Mouse (Mus musculus) cerebellum, adult 11 months (tissue): ENCODE measurements around the gene Kcnj2.

Experiments
- DNase-seq: peaks from one replicate; pipeline ENCODE4 v3.0.0; 2022

Gene Kcnj2

GRCm38 (mm10) chr11:111065635-111066298 lies at the start of gene Kcnj2:
TSS of gene Kcnj2 (plus strand) at chr11:111066164.
- peak; percentile 38 for DNase-seq

DNA sequence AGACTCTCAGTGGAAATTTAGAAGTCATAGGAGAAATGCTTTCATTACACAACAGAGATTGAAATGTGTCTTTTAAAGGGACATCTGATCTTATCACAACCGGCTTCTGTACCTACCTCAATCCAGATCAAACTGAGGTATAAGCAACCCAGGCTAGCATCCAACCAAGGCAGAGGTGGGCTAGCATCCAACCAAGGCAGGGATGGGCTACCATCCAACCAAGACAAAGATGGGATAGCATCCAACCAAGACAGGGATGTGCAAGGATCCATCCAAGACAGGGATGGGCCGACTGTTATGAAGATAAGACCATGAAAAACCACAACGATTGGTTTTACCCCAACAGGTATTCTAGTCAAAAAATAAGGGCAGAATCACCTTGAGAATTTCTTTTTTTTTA lies 49.8 kb upstream of the Kcnj2 start:
- no peak for DNase-seq

GRCm38 (mm10) chr11:111020211-111020610 lies 45.8 kb upstream of the Kcnj2 start:
- DNase-seq, result no peak

- no peak for DNase-seq
Observed at GRCm38 (mm10) chr11:111022681-111023281, 43.2 kb upstream of the Kcnj2 start.

DNA sequence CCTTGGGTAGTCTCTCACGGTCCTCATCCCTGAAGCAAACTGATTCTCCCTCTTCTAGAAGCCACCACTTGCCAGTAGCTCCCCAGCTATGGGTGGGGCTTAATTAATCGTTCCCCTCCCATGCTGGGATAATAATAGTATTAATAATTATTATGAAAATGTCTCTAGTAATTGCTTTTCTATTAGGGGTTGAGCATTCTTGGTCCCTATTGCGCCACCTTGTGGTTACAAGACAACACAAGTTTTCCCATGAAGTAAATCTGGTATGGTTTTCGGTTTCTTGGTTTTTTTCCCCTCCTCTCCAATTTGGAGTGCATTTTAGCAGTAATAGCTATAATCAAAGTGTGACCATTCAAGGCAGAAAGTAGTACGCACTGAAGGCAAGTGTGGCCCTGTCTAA lies 23.8 kb upstream of the Kcnj2 start:
- no peak for DNase-seq

GRCm38 (mm10) chr11:111043298-111043697 lies 22.7 kb upstream of the Kcnj2 start:
- DNase-seq, result no peak

DNA sequence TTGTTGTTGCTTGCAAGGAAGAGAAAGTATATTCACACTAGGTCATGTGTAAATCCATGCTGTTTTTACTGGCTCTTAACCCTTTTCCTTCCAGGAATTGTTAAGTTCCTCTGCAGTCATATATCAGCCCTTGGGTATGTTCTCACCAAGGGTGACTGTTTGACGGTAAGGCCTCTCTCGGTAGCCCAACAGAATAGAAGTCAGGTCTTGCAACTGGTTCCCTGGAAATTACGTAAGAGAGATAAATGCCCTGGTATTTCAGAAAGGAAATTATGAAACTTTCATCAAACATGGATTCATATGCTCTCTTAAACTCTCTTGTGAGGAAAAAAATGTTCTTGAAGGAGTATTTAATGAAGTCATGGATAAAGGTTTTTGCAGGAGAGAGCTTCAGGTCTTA lies 11.7 kb upstream of the Kcnj2 start:
- DNase-seq, result no peak

DNA sequence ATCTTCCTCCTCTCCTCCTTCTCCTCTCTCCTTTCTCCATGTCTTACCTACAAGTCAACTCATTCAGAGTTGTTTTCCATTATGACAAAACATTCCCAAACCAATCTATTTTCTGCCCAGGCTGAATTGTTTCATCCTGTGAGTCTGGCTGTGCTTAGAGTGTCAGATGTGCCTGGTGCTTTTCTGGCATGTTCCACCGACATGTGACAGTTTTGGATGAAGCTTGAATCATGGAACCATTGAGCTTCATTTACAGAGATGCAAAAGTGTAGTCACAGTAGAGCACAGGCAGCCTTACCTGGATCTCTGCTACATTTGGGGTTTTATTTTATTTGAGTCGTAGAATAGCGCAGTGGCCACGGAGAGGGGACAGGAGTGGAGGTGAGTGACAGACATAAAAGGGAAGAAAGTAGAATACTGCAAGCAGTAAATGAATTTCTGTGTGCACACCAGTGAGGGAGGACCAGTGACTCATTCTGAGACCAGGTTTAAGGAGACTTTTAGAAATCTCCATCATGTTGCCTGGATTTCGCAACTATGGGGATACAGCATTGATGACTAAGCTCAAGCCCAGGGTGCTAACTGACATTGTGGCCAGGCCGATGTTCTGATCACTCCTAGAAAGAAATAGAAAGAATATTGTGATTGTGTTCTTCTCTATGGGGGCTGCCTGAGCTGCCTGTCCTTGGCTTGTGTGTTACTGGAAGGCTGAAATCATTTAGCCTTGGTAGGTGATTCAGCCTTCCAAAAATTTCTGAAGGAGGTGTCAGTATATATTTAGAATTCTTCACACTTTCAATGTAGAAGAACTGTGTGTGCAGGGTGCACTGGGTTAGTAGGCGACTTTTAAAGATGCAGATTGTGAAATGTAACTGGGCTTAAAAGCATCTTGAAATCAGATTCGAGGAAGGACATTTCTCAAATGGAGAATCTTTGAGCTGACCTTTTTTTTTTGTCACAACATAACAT lies 10.8 kb upstream of the Kcnj2 start:
- DNase-seq, result no peak

DNA sequence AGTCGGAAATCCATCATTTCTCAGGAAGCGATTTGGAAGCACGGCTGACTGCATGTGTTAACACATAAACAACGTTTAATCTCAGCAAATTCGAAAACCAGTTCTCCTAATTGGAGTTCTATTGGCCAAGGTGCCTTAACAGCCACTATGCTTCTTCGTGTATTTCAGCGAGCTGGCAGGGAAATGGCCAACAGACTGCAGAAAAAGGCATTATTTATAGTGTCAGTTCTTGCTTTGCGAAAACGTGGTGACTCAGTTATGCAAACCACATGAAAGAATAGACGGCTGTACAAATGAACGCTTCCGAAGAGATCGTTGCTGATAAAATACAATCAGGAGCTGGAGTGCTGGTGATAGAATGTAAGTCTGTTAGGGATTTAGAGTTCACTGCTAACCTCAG lies 9.9 kb upstream of the Kcnj2 start:
- DNase-seq, result no peak

DNA sequence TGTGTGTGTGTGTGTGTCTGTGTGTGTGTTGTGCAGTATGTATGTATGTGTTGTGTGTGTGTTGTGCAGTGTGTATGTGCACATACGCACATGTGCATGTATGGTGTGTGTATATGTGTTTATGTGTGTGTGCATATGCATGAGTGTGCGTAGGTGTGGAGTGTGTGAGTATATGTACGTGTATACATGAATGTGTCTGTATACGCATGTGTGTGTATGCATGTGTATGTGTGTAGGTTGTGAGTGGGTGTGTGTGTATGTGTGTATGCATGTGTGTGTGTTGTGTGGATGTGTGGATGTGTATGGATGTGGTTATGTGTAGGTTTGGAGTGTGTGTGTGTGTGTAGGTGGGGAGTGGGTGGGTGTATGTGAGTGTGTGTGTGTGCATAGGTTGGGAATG lies 8.5 kb upstream of the Kcnj2 start:
- no peak for DNase-seq

GRCm38 (mm10) chr11:111059440-111059839 lies 6.5 kb upstream of the Kcnj2 start:
- no peak for DNase-seq

GRCm38 (mm10) chr11:111060216-111060615 lies 5.7 kb upstream of the Kcnj2 start:
- no peak for DNase-seq

DNA sequence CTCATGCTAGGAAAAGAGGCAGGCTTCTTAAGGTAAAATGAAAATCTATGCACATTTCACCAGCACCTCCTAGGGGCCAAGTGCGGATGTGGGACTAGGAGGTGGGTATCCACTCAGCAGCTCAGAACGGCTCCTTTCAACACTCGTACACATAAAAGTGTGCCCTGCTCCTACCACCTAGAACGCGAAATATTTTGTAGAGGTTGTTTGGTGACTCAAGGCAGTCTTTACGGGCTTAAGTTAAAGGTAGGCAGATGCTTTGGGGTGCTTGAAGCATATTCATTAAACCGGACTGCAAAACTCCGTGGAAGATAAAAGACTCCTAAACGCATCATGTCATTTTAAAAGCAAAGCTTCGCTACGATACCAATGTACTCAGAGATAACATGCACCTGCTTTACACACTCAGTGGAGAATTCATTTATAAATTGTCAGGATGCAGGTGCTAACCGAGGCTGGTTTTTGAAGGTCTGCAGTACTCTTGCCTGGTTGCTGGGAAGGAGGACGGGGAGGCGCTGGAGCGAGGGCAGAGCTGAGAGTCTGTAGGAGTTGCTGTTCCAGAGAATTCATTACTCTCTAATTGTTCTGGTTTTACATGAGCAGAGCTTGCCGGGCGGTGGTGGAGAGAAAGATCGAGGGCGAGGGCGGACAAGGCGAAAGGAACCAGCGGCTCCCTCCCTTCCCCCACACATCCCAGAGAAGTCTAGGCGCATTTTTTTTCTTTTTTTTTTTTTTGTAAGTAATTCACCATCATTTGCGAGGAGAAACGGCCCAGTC lies 1.0 kb upstream of the Kcnj2 start:
- DNase-seq, result no peak

GRCm38 (mm10) chr11:111066299-111066691 lies 331 bp downstream of the Kcnj2 start:
- DNase-seq, result no peak

GRCm38 (mm10) chr11:111067787-111068186 lies 1.8 kb downstream of the Kcnj2 start:
- no peak for DNase-seq

- no peak for DNase-seq
Observed at GRCm38 (mm10) chr11:111070460-111070859, 4.5 kb downstream of the Kcnj2 start.

DNA sequence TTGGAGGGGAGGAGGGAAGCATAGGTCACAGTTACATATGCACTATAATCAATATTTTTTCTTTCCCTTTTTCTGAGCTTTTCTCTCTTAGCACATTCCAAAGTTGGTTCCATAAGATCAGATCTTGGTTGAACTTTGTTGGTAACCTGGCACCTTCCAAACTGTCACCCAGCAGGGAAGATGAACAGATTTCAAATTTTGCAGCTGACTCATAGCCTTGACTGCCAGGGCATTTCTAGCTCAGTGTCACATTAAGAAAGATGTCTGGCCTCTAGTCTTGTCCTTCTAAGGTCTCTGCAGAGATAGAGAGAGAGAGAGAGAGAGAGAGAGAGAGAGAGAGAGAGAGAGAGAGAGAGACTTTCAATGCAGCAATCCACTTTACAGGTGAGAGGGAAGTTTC lies 8.2 kb downstream of the Kcnj2 start:
- no peak for DNase-seq

DNA sequence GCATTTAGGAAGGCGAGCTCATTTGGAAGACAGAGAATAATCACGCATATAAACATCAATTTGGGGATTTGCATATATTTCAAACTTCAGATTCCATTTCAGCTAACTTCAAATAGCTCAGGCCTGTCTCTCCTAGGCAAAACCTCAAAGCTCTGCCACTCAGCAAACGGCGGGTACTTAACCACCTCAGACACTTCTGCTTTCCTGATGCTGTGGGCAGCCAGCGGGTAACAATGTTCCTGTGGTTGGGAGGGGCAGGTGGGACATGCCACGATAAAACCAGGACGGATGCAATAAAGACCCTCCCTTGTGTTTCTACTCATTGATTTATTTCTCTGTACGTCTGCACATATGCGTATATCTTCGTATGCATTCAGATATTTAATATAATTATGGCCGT lies 12.1 kb downstream of the Kcnj2 start:
- DNase-seq, result no peak

GRCm38 (mm10) chr11:111083009-111083408 lies 17.0 kb downstream of the Kcnj2 start:
- no peak for DNase-seq

- no peak for DNase-seq
Observed at GRCm38 (mm10) chr11:111086933-111087332, 21.0 kb downstream of the Kcnj2 start.

DNA sequence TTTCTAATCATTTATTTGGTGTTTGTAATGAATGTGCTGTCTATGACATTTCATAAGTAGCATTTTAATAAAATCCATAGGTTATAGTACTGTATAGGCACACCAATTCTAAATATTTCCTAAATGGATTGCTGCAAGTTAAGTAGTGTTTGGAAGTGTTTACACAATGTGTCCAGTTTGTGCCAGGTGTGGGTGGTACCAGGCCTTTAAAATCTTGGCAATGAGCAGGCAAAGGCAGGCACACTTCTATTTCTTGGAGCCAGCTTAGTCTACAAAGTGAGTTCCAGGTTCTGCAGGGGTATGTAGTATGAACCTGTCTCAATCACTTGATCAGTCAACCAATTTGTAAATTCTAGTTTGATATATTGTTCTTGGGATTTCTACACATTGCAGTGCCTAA lies 22.3 kb downstream of the Kcnj2 start:
- no peak for DNase-seq

DNA sequence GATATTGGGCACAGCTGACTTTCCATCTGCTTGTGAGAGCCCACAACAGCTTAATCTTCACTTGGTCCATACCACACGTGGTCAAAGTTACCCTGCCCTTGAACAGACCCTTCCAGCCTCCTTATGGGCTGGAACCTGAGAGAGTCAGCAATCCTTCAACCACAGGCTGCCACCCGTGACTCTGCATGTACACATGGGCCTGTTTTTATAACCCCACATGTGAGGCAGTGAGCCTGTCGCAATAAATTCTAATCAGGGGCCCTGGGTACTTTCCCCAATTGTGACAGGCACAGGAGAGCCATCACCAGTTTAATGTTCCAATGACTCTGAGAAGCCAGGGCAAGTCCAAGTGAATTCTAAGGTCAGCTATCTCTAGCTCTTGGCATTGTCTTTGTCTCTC lies 22.8 kb downstream of the Kcnj2 start:
- DNase-seq, result no peak

DNA sequence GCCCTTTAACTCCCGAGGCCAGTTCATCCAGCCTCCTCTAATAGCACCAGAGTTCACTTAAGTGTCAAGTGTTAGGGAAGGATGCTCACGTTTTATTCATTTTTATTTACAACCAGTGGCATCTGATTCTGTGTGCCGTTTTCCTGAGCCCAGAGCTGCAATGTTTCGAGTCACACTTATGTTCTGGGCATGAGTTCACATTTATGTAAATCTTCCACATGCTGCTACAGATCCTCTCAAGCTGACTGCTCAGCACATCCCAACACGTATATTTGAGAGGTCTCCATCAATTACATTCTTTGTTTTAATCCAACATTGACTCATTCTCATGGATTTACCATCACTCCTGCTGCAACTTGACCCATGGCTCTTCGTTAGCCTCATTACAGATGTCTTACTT lies 25.2 kb downstream of the Kcnj2 start:
- DNase-seq, result no peak
